Mouse (Mus musculus) embryonic fibroblast, embryonic 13.5 days (primary cell): ENCODE measurements around the gene Fkbp14.

Source experiments
- CTCF ChIP-seq: IDR thresholded peaks from 2 replicates; pipeline ENCODE4 v1.5.1; 2011; ENCODE audit warnings: mild to moderate bottlenecking, control low read depth, low read length, moderate library complexity, borderline replicate concordance; ENCODE audit not compliant: insufficient read depth
- POLR2A ChIP-seq: IDR thresholded peaks from 2 replicates; pipeline ENCODE4 v1.6.1; 2011; ENCODE audit warnings: low read depth, mild to moderate bottlenecking, control low read depth, low read length, moderate library complexity

DNA sequence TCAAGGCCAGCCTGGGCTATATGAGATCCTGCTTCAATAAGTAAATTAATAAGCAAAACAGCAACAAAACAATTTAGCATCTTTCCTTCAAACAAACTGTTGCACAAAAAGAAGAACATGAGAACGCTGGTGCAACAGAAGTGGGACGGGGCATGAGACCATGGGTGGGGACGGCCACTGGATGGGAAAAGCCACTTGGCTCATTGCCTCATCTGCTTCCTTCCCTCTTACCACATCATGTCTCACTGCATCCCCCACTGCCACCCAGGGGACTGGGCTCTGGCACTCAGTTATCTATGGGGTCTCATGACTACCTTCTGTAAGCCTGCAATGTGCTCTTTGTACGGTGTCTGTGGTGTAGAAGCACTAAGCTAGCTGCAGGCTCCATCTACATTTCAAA is 61.6 kb downstream of the Fkbp14 start:
- TF ChIP-seq CTCF: no peak
- no peak for TF ChIP-seq POLR2A
